Mouse (Mus musculus) midbrain, embryonic 13.5 days (tissue): ENCODE data around the gene Cdc6. TPM values are rescaled to one million over a fixed set of nuclear protein-coding genes. Genes with fewer than 3 reads are reported as not detected.
A peak's percentile ranks its signal among the peaks of the same experiment; 100 is the strongest.

ENCODE experiments used
- ATAC-seq: fragments of 200-750 bp; cut with Nextera tagmentation; 2 replicates; pipeline ENCODE4 v1.8.0; 2017; ENCODE audit warnings: mild to moderate bottlenecking, moderate TSS enrichment, moderate library complexity
- H3K27ac ChIP-seq: fragments of 300-500 bp; sonication (generic); 2 replicates; pipeline ENCODE4 v1.5.1; 2015; ENCODE audit warnings: inconsistent platforms, mild to moderate bottlenecking, moderate library complexity
- H3K27me3 ChIP-seq: fragments of 300-500 bp; sonication (generic); 2 replicates; pipeline ENCODE4 v1.6.1; 2015; ENCODE audit warnings: mild to moderate bottlenecking, inconsistent platforms
- H3K36me3 ChIP-seq: fragments of 300-500 bp; sonication (generic); 2 replicates; pipeline ENCODE4 v1.6.1; 2015; ENCODE audit warnings: mild to moderate bottlenecking, inconsistent platforms
- H3K4me1 ChIP-seq: fragments of 300-500 bp; sonication (generic); replicated peaks from 2 replicates; pipeline ENCODE4 v1.6.1; 2015; ENCODE audit warnings: inconsistent platforms
- H3K4me2 ChIP-seq: fragments of 300-500 bp; sonication (generic); replicated peaks from 2 replicates; pipeline ENCODE4 v1.6.1; 2015; ENCODE audit warnings: moderate library complexity, mild to moderate bottlenecking, inconsistent platforms
- H3K4me3 ChIP-seq: fragments of 300-500 bp; sonication (generic); replicated peaks from 2 replicates; pipeline ENCODE4 v1.5.1; 2015; ENCODE audit warnings: mild to moderate bottlenecking, inconsistent platforms
- H3K9ac ChIP-seq: fragments of 300-500 bp; sonication (generic); replicated peaks from 2 replicates; pipeline ENCODE4 v1.6.1; 2015; ENCODE audit warnings: mild to moderate bottlenecking, inconsistent platforms
- H3K9me3 ChIP-seq: fragments of 300-500 bp; sonication (generic); 2 replicates; pipeline ENCODE4 v1.6.1; 2016; ENCODE audit warnings: mild to moderate bottlenecking, inconsistent platforms
- WGBS: fragments of 180-500 bp; shearing (Covaris S2); methylation state at CpG from one replicate; pipeline ENCODE4 v1.1.7; 2015; 5-methylcytosine and 5-hydroxymethylcytosine counted together
- polyA plus RNA-seq: library from polyadenylated mRNA; unstranded; fragments of >200 nt; fragmentation: Nextera tagmentation; extraction: Ambion mirVana; gene quantifications from 2 replicates; pipeline ENCODE4 v1.2.1, GENCODE M21; 2015

Gene Cdc6
- polyA plus RNA-seq, 1 experiment from 2014 or later = 11.3 TPM

DNA sequence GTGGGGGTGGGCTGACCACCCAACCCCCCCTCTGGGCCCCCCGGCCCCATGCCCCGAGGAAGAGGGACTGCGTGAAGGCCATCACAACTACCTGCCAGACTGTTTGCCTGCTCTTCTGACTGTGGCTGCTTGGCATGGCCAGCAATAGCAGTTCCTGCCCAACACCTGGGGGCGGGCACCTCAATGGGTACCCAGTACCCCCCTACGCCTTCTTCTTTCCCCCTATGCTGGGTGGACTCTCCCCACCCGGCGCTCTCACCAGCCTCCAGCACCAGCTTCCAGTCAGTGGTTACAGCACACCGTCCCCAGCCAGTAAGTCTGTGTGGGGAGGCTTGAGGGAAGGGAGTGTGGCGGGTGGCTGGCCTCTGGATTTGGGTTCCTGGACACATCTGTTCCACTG is 42.9 kb downstream of the Cdc6 start:
- no peak overlapping the region for H3K4me2 ChIP-seq
- 0 out of 2 replicates have a peak, but pooled peaks cover 4% of the 10 kb centered on the region for H3K27me3 ChIP-seq
- no peak overlapping the region for H3K9ac ChIP-seq
- no peak overlapping the region for H3K27ac ChIP-seq
- H3K36me3 ChIP-seq = no peaks in the 10 kb centered on the region
- no peaks in the 10 kb centered on the region for H3K9me3 ChIP-seq
- peaks cover 46% of the 10 kb centered on the region for H3K4me1 ChIP-seq
- no peak for ATAC-seq
- WGBS = 83% methylated on average over 9 of the region's 9 CpGs
- no peak overlapping the region for H3K4me3 ChIP-seq

DNA sequence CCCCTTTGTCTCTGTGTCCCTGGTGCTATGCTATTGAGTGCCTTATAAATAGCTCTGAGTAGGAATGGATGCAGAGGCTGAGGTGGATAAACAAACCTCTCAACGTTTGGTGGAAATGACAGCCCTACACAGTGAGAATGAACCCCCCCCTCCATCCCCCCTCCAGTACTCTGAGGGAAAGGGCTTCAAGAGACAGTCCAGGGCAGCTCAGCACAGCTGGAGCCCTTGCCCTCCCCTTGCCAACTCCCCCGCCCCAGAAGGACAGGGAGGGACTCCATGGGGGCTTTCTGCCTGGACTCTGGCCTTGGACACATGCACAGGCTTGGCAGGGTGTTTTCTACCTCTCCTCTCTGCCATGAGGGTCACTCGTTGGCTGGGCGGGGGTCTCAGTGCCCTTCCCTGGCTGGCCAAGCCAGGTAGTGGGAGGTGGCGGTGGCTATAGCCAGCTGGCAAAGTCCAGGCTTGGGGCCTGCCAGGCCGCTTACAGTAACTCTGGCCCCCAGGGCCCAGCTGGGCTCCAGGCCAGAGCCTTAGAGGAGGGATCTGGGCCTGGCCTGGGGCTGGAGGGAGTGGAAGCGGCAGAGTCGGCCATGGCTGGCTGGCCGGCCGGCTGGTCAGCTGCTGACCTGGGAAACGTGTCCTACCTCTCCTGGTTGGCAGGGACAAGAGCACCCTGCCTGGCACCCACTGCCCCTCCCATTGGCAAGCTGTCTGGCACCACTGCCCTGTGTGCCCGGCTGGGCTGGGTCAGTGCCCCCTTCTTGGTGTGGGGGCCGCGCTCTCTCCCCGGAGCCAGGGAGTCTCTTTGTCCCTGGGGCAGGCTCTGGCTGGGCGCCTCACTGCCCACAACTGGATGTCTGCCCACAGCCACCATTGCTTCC is 43.7 kb downstream of the Cdc6 start:
- H3K4me1 ChIP-seq = peaks cover 45% of the 10 kb centered on the region

DNA sequence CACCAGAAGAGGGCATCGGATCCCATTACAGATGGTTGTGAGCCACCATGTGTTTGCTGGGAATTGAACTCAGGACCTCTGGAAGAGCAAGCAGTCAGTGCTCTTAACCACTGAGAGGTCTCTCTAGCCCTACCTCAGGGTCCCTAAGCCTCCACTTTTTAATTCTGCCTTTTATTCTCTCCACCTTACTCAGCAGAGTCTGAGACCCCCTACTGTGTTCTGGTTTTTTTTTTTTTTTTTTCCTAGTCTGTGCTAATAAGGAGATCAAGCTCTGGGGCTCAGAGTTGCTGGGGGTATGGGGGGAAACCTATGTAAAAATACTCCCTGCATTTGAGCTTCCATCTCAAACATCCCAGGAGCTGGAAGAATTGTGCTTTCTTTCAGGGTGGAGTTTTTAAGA is 44.5 kb downstream of the Cdc6 start:
- H3K4me3 ChIP-seq = no peak overlapping the region
- H3K36me3 ChIP-seq = no peaks in the 10 kb centered on the region
- no peak for ATAC-seq
- WGBS = 92% methylated on average over 1 of the region's 1 CpGs
- no peak overlapping the region for H3K27ac ChIP-seq
- H3K4me2 ChIP-seq = no peak overlapping the region
- H3K9ac ChIP-seq = no peak overlapping the region
- peaks cover 45% of the 10 kb centered on the region for H3K4me1 ChIP-seq
- 0 out of 2 replicates have a peak, but pooled peaks cover 4% of the 10 kb centered on the region for H3K27me3 ChIP-seq
- H3K9me3 ChIP-seq = no peaks in the 10 kb centered on the region

More for the DNA sequence above, 43.7 kb downstream of the Cdc6 start:
- H3K9me3 ChIP-seq = no peaks in the 10 kb centered on the region
- 0 out of 2 replicates have a peak overlapping the region, but pooled peaks have one; percentile 23 for H3K9ac ChIP-seq
- no peak overlapping the region for H3K4me2 ChIP-seq
- H3K27me3 ChIP-seq = 0 out of 2 replicates have a peak, but pooled peaks cover 4% of the 10 kb centered on the region
- H3K4me3 ChIP-seq = no peak overlapping the region
- ATAC-seq = peak; percentile 44
- 66% methylated on average over 16 of the region's 16 CpGs for WGBS
- H3K36me3 ChIP-seq = no peaks in the 10 kb centered on the region
- peak overlapping the region; percentile 62 for H3K27ac ChIP-seq

DNA sequence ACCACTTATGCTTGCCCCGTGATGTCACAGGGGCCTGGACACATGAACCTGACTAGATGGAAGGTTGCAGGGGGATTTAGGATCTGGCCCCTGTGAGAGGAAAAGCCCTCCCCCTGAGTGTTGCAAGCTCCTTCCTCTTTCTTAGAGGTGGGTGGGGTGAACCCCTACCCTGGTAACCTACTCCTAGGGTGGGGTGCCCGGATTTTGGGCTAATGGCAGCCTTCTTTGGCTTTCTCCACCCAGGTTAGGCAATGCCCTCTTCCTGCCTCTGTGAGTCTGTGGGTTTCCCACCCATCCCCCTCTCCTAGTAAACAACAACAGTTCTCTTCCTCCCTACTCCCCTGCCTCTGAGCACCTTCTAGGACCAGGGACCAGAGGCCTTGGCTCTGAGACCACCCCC is 45.1 kb downstream of the Cdc6 start:
- Histone ChIP-seq H3K4me1 (peaks cover 45% of the 10 kb centered on the region), H3K9ac (no peak overlapping the region), H3K4me2 (no peak overlapping the region), H3K4me3 (no peak overlapping the region), H3K9me3 (no peaks in the 10 kb centered on the region), H3K27ac (no peak overlapping the region; the same call in 1 of the 2 replicates), H3K36me3 (no peaks in the 10 kb centered on the region), H3K27me3 (0 out of 2 replicates have a peak, but pooled peaks cover 4% of the 10 kb centered on the region)
- no peak for ATAC-seq
- 74% methylated on average over 2 of the region's 2 CpGs for WGBS

DNA sequence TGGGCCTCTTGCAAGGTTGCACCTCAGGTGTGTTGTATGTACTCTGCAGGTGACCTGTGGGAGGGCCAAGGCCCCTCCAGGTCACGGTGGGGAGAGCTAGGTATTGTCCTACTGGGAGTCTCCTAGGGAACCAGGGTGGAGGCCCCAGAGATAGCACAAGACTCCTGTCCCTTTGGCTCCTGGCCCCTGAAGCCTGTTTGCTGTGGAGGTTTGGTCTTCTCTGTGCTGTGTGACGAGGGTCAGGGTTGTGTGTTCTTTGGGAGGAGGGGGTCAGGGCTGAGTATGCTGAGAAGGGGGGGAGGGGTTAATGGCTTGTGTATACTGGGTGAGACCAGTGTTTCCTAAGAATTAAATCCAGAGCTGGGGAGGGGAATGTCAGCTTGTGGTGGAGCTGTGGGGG is 45.8 kb downstream of the Cdc6 start:
- Histone ChIP-seq H3K4me1 (peaks cover 45% of the 10 kb centered on the region), H3K36me3 (no peaks in the 10 kb centered on the region), H3K9me3 (no peaks in the 10 kb centered on the region), H3K27me3 (0 out of 2 replicates have a peak, but pooled peaks cover 4% of the 10 kb centered on the region), H3K4me2 (no peak overlapping the region), H3K27ac (no peak overlapping the region), H3K9ac (no peak overlapping the region), H3K4me3 (no peak overlapping the region)
- no peak for ATAC-seq
- 7% methylated on average over 2 of the region's 2 CpGs for WGBS

DNA sequence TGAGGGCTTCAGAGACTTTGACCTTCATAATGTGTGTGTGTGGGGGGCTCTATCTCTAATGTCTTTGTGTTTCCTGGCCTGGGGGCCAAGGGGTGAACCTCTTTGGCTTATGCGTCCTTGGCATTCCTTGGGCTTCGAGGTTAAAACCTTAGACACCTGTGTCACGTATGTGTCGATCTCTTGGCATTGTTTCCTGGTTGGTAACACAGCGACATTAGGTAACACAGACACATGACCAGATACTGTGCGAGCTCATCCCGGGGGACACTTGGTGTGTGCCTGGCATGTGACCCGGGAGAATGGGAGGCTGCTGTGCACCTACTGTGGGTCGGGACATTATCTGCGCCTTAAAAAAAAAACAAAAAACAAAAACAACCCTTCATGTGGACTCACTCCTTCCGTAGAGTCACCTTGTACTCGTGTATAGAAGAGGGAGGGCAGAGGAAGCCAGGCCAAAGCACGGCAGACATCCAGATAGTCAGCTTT is 46.3 kb downstream of the Cdc6 start:
- Histone ChIP-seq H3K9ac (no peak overlapping the region), H3K36me3 (no peaks in the 10 kb centered on the region), H3K9me3 (no peaks in the 10 kb centered on the region), H3K4me2 (peak overlapping the region; percentile 39), H3K4me3 (no peak overlapping the region), H3K4me1 (peaks cover 45% of the 10 kb centered on the region), H3K27ac (no peak overlapping the region), H3K27me3 (0 out of 2 replicates have a peak, but pooled peaks cover 4% of the 10 kb centered on the region)
- WGBS = 39% methylated on average over 13 of the region's 13 CpGs
- no peak for ATAC-seq

DNA sequence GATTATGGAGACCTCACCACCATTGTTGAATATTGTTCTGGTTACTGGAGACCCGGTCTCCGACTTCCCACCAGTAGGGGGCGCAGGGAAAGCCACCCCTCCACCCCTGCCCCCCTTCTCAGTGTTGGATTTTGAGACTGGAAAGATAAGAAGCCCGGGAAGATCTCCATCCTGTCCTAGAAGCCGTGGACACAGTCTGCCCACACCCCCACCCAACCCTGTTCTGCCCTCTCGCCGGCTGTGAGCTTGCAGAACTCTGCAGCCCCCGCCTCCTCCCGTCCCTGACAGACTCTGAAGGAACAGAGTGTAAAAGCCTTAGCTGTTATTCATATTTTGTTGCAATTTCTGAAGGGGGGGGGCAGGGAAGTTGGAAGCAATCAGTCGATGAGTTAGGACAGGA is 46.8 kb downstream of the Cdc6 start:
- ATAC-seq = peak; percentile 51
- Histone ChIP-seq H3K4me3 (no peak overlapping the region), H3K9ac (0 out of 2 replicates have a peak overlapping the region, but pooled peaks have one; percentile 30), H3K4me1 (peaks cover 46% of the 10 kb centered on the region), H3K36me3 (no peaks in the 10 kb centered on the region), H3K4me2 (peak overlapping the region; percentile 39), H3K27ac (peak overlapping the region; percentile 70), H3K27me3 (0 out of 2 replicates have a peak, but pooled peaks cover 4% of the 10 kb centered on the region), H3K9me3 (no peaks in the 10 kb centered on the region)
- 9% methylated on average over 10 of the region's 10 CpGs for WGBS

DNA sequence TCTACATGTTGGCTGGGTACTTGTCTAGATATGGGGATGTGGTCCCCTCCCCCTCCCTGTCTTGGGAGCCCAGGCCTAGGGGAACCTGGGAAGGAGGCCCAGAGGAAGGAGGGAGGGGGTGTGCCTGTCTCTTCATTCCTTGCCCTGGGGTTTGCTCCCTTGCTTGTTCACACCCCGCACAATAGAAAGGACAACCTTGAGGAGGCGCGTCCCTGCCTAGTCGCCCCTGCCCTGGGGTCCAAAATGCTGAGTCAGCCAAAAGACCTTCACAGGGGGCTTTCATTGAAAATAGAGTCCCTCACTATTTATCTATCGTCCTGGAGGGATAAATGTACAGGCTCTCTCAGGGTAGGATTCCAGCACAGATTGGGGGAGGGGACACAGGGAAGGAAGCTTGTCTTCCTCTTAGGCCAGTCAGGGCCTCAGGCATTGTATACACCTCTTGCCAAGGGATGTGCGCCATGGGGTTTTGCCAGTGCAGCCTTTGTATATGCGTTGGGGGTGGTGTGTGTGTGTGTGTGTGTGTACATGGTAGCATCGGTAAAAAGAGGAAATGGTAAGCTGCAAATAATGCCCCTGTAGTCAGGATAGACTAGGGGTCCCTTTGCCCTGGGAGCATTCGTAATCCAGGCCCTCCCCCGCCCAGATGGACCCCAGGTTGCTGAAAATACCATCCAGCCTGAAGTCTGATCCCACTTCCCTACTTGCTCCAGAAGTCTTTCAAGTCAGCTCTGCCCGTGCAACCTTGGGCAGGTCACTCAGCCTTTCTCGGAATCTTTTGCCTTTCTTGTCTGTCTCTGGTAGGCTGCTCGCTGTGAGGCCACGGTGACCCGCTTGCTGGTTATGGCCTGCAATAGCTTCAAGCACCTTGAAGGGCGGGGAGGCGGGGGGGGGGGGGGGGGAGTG is 47.5 kb downstream of the Cdc6 start:
- peaks cover 46% of the 10 kb centered on the region for H3K4me1 ChIP-seq
- H3K27ac ChIP-seq = peak overlapping the region; percentile 70
- no peak overlapping the region for H3K4me3 ChIP-seq
- no peaks in the 10 kb centered on the region for H3K36me3 ChIP-seq
- no peaks in the 10 kb centered on the region for H3K9me3 ChIP-seq
- H3K27me3 ChIP-seq = 0 out of 2 replicates have a peak, but pooled peaks cover 4% of the 10 kb centered on the region
- peak overlapping the region; percentile 39 for H3K4me2 ChIP-seq
- WGBS = 16% methylated on average over 15 of the region's 17 CpGs
- ATAC-seq = peak; percentile 19; the same call in 1 of the 2 replicates
- H3K9ac ChIP-seq = 0 out of 2 replicates have a peak overlapping the region, but pooled peaks have one; percentile 30

DNA sequence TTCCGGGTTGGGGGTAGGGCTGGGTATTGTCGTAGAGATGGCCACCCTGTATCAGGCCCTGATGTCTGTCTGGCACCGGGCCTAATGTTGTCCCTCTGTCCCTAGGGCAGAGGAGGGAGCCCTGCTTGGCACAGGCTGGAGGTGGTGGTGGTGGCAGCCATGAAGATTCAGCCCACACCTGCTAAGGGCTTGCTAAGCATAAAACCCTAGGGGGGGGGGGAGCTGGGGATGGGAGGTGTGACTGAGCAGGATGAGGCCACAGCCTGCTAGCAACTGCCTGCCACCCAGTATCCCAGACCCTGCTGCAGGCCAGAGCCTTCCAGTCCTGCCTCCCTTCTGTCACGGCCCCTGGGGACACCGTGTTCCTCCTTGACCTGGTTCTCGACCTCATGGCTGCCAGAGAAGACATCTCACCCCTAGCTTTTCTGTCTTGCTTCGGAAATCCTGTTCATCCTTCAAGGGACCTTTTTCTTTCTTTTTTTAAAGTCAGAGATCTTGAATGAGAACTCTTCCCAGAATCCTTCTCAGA is 48.2 kb downstream of the Cdc6 start:
- H3K27ac ChIP-seq = no peak overlapping the region; the same call in 1 of the 2 replicates
- WGBS = 46% methylated on average over 5 of the region's 7 CpGs
- 0 out of 2 replicates have a peak, but pooled peaks cover 4% of the 10 kb centered on the region for H3K27me3 ChIP-seq
- peaks cover 53% of the 10 kb centered on the region for H3K4me1 ChIP-seq
- H3K4me2 ChIP-seq = no peak overlapping the region
- H3K4me3 ChIP-seq = no peak overlapping the region
- no peak for ATAC-seq
- H3K9me3 ChIP-seq = no peaks in the 10 kb centered on the region
- no peak overlapping the region for H3K9ac ChIP-seq
- H3K36me3 ChIP-seq = no peaks in the 10 kb centered on the region

DNA sequence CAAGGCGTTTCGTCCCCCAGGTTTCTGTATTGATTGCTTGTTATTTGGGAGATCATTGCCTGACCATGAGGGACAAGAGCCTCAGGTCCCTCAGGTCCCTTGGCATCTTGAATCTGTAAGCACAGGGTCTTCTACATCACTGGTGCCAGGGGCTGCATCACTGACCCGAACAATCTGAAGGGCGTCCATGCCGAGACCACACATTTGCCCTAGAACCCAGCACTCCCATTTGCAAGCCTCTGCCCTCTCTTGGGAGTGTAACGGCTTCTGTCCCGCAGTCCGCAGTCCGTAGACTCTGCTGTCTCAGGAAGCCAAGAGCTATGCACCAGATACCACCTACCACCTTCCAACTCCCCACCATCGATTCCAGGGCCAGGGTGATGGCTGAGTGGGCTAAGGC is 48.7 kb downstream of the Cdc6 start:
- Histone ChIP-seq H3K27ac (no peak overlapping the region), H3K36me3 (no peaks in the 10 kb centered on the region), H3K9me3 (no peaks in the 10 kb centered on the region), H3K4me3 (no peak overlapping the region), H3K4me2 (no peak overlapping the region), H3K9ac (no peak overlapping the region), H3K27me3 (peaks cover 10% of the 10 kb centered on the region), H3K4me1 (peaks cover 55% of the 10 kb centered on the region)
- ATAC-seq = no peak
- 85% methylated on average over 9 of the region's 10 CpGs for WGBS
